Mouse (Mus musculus): ENCODE data around the gene Tmod4. TPM values are rescaled to one million over a fixed set of nuclear protein-coding genes. Genes with fewer than 3 reads are reported as not detected.
A peak's percentile ranks its signal among the peaks of the same experiment; 100 is the strongest.

The Tmod4 gene
- total RNA-seq, 2 experiments from 2014 or later: 481 to 623 TPM

GRCm38 (mm10) chr3:95173256-95173949 lies 49.1 kb downstream of the Tmod4 start:
- peak; percentile 39 for DNase-seq

GRCm38 (mm10) chr3:95174011-95174592 lies 49.8 kb downstream of the Tmod4 start:
- peak; percentile 79 for DNase-seq

GRCm38 (mm10) chr3:95176500-95176899 lies 52.2 kb downstream of the Tmod4 start:
- no peak for DNase-seq

- no peak for DNase-seq
These were observed 53.3 kb downstream of the Tmod4 start for GRCm38 (mm10) chr3:95177583-95177982.

Small RNA genes within 50 kb of the gene (microRNA-seq; reads per million reads assigned to microRNA genes)
- gene Mir8099-1 (ENCODE audit: borderline replicate concordance in 2 of 2): 0 reads per million in 2 experiments

Other genes starting within 250 kb of the Tmod4 start
- 100 to 1,000 TPM; 172 to 192 TPM for gene Psmb4, start 237.5 kb upstream of the Tmod4 start, total RNA-seq (2021)
- 10 to 100 TPM; 10.7 to 15.2 TPM for gene Selenbp1, start 191.4 kb upstream of the Tmod4 start, total RNA-seq (2021)
- 1 to 10 TPM; 3.3 to 6.6 TPM for gene Rfx5, start 170.4 kb upstream of the Tmod4 start, total RNA-seq (2021)
- 10 to 100 TPM; 20.2 to 23.8 TPM for gene Pi4kb, start 149.7 kb upstream of the Tmod4 start, total RNA-seq (2021)
- gene Zfp687, start 109.0 kb upstream of the Tmod4 start, total RNA-seq (2021): 1 to 10 TPM; 8.4 to 8.9 TPM
- 100 to 1,000 TPM; 163 to 181 TPM for gene Psmd4, start 81.9 kb upstream of the Tmod4 start, total RNA-seq (2021)
- gene Pip5k1a, start 17.5 kb upstream of the Tmod4 start, total RNA-seq (2021): 10 to 100 TPM; 16.3 to 19.4 TPM
- gene Vps72, start 13.5 kb upstream of the Tmod4 start, total RNA-seq (2021): 10 to 100 TPM; 36.0 to 40.4 TPM
- gene Scnm1, start 9.5 kb downstream of the Tmod4 start, total RNA-seq (2021): 10 to 100 TPM; 26.6 to 34.1 TPM
- gene Lysmd1, start 9.6 kb downstream of the Tmod4 start, total RNA-seq (2021): 1 to 10 TPM; 6.4 to 7.0 TPM
- gene Tnfaip8l2, start 17.9 kb downstream of the Tmod4 start, total RNA-seq (2021): under 1 TPM; 0.48 to 0.97 TPM
- gene Sema6c, start 36.0 kb downstream of the Tmod4 start, total RNA-seq (2021): 100 to 1,000 TPM in 1 of 2 experiments, 10 to 100 TPM in 1; 98.2 to 101 TPM
- 1 to 10 TPM; 8.2 to 8.3 TPM for gene Gabpb2, start 93.4 kb downstream of the Tmod4 start, total RNA-seq (2021)
- gene Cdc42se1, start 104.3 kb downstream of the Tmod4 start, total RNA-seq (2021): 10 to 100 TPM; 15.5 TPM
- 10 to 100 TPM; 34.4 to 42.4 TPM for gene Mllt11, start 107.7 kb downstream of the Tmod4 start, total RNA-seq (2021)
- not detected for gene Gm128, start 117.1 kb downstream of the Tmod4 start, total RNA-seq (2021)
- gene Bnipl, start 126.7 kb downstream of the Tmod4 start, total RNA-seq (2021): not detected
- 10 to 100 TPM; 19.9 to 22.8 TPM for gene Mindy1, start 156.9 kb downstream of the Tmod4 start, total RNA-seq (2021)
- gene Prune1, start 157.6 kb downstream of the Tmod4 start, total RNA-seq (2021): 10 to 100 TPM; 36.5 to 38.3 TPM
- gene Anxa9, start 182.7 kb downstream of the Tmod4 start, total RNA-seq (2021): under 1 TPM; 0.15 to 0.27 TPM
- 10 to 100 TPM; 20.3 to 21.7 TPM for gene Cers2, start 190.3 kb downstream of the Tmod4 start, total RNA-seq (2021)
- gene Setdb1, start 232.7 kb downstream of the Tmod4 start, total RNA-seq (2021): 10 to 100 TPM; 10.2 to 11.8 TPM

Data from gastrocnemius, postnatal 25 days (tissue).